Mouse (Mus musculus) kidney, embryonic 15.5 days (tissue): ENCODE results near the gene Tmem63b. TPM values are rescaled to one million over a fixed set of nuclear protein-coding genes. Genes with fewer than 3 reads are reported as not detected.
A peak's percentile ranks its signal among the peaks of the same experiment; 100 is the strongest.
"Not testable (repeated sequence)": the region's sequence is repeated elsewhere in the genome, so short reads cannot be mapped to it uniquely, and the experiment has no call there.

Experiments used
- ATAC-seq: fragments of 200-750 bp; cut with Nextera tagmentation; replicated peaks from 2 replicates; pipeline ENCODE4 v1.8.0; 2017; ENCODE audit warnings: moderate TSS enrichment; ENCODE audit not compliant: low FRiP score
- H3K27ac ChIP-seq: fragments of 300-500 bp; sonication (generic); 2 replicates; pipeline ENCODE4 v1.5.1; 2015; ENCODE audit warnings: mild to moderate bottlenecking, inconsistent platforms
- H3K27me3 ChIP-seq: fragments of 300-500 bp; sonication (generic); 2 replicates; pipeline ENCODE4 v1.6.1; 2015; ENCODE audit warnings: inconsistent platforms
- H3K36me3 ChIP-seq: fragments of 300-500 bp; sonication (generic); 2 replicates; pipeline ENCODE4 v1.6.1; 2015; ENCODE audit warnings: inconsistent platforms
- H3K4me1 ChIP-seq: fragments of 300-500 bp; sonication (generic); 2 replicates; pipeline ENCODE4 v1.6.1; 2015; ENCODE audit warnings: inconsistent platforms
- H3K4me2 ChIP-seq: fragments of 300-500 bp; sonication (generic); 2 replicates; pipeline ENCODE4 v1.6.1; 2015; ENCODE audit warnings: moderate library complexity, mild to moderate bottlenecking, inconsistent platforms
- H3K4me3 ChIP-seq: fragments of 300-500 bp; sonication (generic); replicated peaks from 2 replicates; pipeline ENCODE4 v1.5.1; 2015; ENCODE audit warnings: mild to moderate bottlenecking, inconsistent platforms
- H3K9ac ChIP-seq: fragments of 300-500 bp; sonication (generic); 2 replicates; pipeline ENCODE4 v1.6.1; 2015; ENCODE audit warnings: mild to moderate bottlenecking, inconsistent platforms
- H3K9me3 ChIP-seq: fragments of 300-500 bp; sonication (generic); replicated peaks from 2 replicates; pipeline ENCODE4 v1.6.1; 2016; ENCODE audit warnings: inconsistent platforms
- WGBS: fragments of 180-500 bp; shearing (Covaris S2); methylation state at CpG from one replicate; pipeline ENCODE4 v1.1.7; 2015; ENCODE audit warnings: mixed read lengths; 5-methylcytosine and 5-hydroxymethylcytosine counted together
- polyA plus RNA-seq: library from polyadenylated mRNA; unstranded; fragments of >200 nt; fragmentation: Nextera tagmentation; extraction: Ambion mirVana; gene quantifications from 2 replicates; pipeline ENCODE4 v1.2.1, GENCODE M21; 2015

Tmem63b gene
- polyA plus RNA-seq, 1 experiment from 2014 or later, result 39.4 TPM

DNA sequence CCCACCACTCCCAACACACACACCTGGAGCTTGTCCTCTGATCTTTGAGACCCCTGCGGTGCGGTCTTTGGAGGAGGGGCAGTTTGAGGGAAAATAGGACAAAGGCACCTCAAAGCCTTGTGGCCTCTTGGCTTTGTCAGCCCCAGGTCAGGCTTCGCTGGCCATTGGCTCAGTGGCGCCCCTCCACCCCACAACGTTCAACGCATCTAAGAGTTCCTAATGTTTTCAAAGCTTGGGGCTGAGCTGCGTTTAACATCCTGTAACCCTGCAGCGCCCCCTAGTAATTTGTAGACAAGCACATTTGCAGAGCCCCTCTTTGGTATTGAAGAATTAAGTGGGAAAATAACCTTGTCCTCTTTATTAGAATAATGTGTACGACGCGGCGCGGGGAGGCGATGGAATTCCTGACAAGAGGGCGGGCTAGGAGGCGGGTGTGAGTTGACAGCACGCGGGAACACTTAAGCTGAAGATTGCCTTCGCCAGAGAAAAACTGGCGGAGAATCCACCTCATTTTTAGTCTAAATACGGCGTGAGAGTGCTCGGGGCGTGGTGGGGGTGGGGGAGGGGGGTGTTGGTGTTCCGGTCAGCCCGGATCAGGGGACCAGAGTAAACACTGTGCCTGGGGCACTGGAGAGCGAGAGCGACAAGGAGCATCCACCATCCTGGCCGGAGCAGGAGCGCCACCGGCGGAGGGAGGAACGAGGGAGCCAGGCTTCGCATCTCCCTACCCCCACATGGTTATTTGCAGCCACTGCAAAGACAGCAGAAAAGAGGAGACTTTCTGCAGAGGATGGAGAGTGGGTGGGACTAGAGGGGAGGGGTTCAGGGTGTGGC lies 56.6 kb downstream of the Tmem63b start:
- H3K27ac ChIP-seq, result peak overlapping the region; percentile 81
- H3K36me3 ChIP-seq, result no peaks in the 10 kb centered on the region
- peak; percentile 68 for ATAC-seq
- peaks cover 31% of the 10 kb centered on the region for H3K4me1 ChIP-seq
- peak overlapping the region; percentile 55 for H3K9ac ChIP-seq
- H3K4me2 ChIP-seq, result peak overlapping the region; percentile 86
- peak overlapping the region; percentile 45 for H3K4me3 ChIP-seq
- 3% methylated on average over 34 of the region's 34 CpGs for WGBS
- H3K9me3 ChIP-seq, result no peaks in the 10 kb centered on the region
- H3K27me3 ChIP-seq, result no peaks in the 10 kb centered on the region

DNA sequence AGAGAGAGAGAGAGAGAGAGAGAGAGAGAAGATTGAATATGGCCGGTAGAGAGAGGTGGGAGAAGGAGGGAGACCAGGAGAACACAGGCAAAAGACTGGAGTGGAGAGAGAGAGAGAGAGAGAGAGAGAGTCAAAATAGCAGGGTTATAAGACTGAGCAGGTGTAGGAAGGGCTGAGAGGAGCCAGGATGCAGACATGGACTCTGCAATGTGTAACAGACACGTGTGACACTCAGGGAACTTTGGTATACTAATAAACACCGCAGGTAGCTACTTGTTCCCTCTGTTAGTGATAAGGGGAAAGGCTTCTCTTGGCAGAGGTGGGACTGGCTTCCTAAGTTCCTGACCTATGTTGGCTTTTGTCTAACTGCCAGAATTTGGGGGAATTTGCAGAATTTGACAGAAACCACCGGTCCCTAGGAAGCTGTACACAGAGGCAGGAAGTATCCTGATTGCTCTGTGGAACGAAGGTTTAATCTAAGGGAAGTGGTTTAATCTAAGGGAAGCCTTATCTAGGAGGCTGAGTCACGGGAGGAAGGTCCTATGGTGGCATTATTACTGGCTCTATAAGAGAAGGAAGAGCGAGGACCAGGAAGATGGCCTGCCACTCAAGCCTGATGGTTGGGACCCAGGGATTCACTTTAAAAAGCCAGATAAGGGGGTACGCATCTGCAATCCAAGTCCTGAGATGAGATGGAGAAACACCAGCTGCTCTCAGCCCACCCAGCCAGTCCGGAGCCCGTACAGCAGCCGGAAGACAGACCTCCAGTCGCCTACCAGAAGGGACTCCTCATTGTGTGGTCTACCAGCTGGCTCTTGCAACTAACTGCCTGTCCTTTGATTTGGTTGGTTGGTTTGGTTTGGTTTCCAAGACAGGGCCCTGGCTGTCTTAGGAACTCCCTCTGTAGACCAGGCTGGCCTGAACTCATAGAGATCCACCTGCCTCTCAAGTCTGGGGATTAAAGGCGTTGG lies 57.5 kb downstream of the Tmem63b start:
- WGBS, result 66% methylated on average over 13 of the region's 13 CpGs
- ATAC-seq, result peak; percentile 16; the same call in 1 of the 2 replicates
- Histone ChIP-seq H3K4me3 (no peak overlapping the region), H3K4me1 (peaks cover 31% of the 10 kb centered on the region), H3K27ac (peak overlapping the region; percentile 81), H3K27me3 (no peaks in the 10 kb centered on the region), H3K9ac (no peak overlapping the region; the same call in 1 of the 2 replicates), H3K9me3 (no peaks in the 10 kb centered on the region), H3K36me3 (no peaks in the 10 kb centered on the region), H3K4me2 (peak overlapping the region; percentile 86)

DNA sequence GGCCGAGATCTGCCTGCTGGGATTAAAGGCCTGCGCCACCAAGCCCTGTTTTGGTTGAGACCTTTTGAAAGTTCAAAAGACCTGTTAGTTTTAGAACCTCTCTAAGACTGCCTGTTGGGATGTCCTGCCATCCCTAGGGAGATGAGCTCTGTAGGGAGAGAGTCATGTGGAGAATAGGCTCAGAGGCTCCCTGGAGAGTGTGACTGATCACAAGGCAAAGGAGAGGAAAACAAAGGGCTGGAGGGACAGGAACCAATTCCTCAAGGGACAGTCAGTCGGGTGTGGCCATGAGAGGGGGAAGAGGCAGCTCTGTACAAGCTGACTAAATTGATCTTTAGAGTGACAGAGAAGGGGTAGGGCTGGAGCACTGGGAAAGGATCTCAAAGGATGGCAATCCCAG lies 58.5 kb downstream of the Tmem63b start:
- peaks cover 31% of the 10 kb centered on the region for H3K4me1 ChIP-seq
- H3K4me3 ChIP-seq, result no peak overlapping the region
- no peaks in the 10 kb centered on the region for H3K27me3 ChIP-seq
- 50% methylated on average over 3 of the region's 3 CpGs for WGBS
- no peak overlapping the region for H3K27ac ChIP-seq
- H3K36me3 ChIP-seq, result no peaks in the 10 kb centered on the region
- no peak overlapping the region for H3K9ac ChIP-seq
- no peak for ATAC-seq
- H3K9me3 ChIP-seq, result no peaks in the 10 kb centered on the region
- H3K4me2 ChIP-seq, result no peak overlapping the region

DNA sequence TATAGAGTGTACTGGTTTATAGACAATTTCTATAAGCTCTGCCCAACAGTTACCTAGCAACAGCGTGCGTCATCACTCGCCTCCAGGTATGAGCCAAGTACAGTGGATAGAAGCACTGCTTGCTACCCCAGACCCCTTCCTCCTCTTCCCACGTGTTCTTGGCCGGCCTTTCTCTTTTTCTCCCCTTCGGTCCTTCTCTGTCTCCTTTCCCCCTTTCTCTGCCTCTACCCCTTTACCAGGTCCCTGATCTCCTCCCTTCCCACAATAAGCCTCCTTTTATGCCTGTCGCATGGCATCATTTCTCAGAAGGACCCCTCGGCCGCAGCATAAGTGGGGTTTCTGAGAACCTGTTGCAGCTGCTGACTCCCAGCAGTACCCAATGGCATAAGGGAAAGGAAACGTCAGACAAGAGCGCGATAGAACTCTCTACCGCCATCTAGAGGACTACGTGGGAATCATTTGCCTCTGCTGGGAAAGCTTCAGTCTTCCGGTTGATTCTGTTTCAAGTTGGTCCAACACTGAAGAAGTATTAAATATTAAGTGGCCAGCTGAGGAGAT lies 60.0 kb downstream of the Tmem63b start:
- peak overlapping the region; percentile 46 for H3K4me2 ChIP-seq
- no peak for ATAC-seq
- no peak overlapping the region for H3K27ac ChIP-seq
- no peaks in the 10 kb centered on the region for H3K27me3 ChIP-seq
- no peaks in the 10 kb centered on the region for H3K9me3 ChIP-seq
- H3K9ac ChIP-seq, result no peak overlapping the region
- H3K36me3 ChIP-seq, result no peaks in the 10 kb centered on the region
- no peak overlapping the region for H3K4me3 ChIP-seq
- peaks cover 31% of the 10 kb centered on the region for H3K4me1 ChIP-seq
- 28% methylated on average over 15 of the region's 15 CpGs for WGBS

DNA sequence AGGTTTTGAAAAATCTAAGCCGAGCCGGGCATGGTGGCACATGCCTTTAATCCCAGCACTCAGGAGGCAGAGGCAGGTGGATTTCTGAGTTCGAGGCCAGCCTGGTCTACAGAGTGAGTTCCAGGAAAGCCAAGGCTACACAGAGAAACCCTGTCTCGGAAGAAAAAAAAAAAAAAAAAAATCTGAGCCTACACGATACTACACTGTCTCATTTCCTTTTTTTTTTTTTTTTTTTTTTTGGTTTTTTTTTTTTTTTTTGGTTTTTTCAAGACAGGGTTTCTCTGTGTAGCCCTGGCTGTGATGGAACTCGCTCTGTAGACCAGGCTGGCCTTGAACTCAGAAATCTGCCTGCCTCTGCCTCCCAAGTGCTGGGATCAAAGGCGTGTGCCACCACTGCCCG lies 63.3 kb downstream of the Tmem63b start:
- not testable (repeated sequence) for H3K36me3 ChIP-seq, H3K4me3 ChIP-seq, H3K9me3 ChIP-seq, H3K27ac ChIP-seq, ATAC-seq, H3K9ac ChIP-seq, H3K27me3 ChIP-seq, H3K4me2 ChIP-seq
- WGBS, result 90% methylated on average over 8 of the region's 8 CpGs
- H3K4me1 ChIP-seq, result peaks cover 27% of the 10 kb centered on the region

DNA sequence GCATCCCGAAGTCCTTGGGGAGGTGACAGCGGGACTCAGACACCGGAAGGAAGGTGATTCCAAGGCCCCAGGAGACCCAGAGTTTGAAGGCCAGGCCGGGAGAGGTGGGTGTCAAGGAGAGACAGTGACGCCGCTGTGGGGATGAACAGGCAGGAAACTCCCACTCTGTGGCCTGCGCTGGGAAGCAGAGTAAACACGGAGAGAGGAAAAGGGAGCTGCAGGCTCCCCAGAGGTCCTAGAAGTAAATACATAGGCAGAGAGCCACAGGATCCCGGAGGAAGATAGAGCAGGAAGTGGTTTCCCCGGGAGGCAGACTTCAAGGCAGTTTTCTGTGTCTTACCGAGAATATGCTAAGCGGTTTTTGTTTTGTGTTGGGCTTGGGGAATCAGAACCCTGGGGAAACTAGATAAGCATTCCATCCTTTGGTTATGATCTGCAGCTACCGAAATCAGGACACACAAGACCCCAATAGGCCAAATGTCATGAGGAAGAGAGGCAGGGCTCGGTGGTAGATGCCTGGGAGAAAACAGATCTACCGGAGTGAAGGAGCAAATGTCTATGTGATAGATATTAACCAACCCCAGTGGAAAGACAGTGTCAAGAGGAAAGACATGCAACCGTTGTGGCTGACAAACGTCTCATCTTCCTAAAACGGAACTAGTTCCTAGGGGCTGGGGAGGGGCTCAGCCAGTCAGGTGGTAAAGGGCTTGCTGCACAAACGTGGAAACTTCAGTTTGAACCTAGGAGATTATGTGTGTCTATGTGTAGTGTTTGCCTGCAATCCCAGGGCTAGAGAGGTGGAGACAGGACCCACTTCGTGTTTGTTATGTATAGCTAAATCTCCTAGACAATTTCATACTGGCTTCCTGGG lies 67.1 kb downstream of the Tmem63b start:
- Histone ChIP-seq H3K4me1 (peaks cover 18% of the 10 kb centered on the region), H3K27ac (peak overlapping the region; percentile 92), H3K36me3 (no peaks in the 10 kb centered on the region), H3K4me2 (peak overlapping the region; percentile 55), H3K9me3 (no peaks in the 10 kb centered on the region), H3K9ac (0 out of 2 replicates have a peak overlapping the region, but pooled peaks have one; percentile 17), H3K27me3 (no peaks in the 10 kb centered on the region), H3K4me3 (peak overlapping the region; percentile 27)
- peak; percentile 52; the same call in 1 of the 2 replicates for ATAC-seq
- WGBS, result 18% methylated on average over 20 of the region's 20 CpGs

DNA sequence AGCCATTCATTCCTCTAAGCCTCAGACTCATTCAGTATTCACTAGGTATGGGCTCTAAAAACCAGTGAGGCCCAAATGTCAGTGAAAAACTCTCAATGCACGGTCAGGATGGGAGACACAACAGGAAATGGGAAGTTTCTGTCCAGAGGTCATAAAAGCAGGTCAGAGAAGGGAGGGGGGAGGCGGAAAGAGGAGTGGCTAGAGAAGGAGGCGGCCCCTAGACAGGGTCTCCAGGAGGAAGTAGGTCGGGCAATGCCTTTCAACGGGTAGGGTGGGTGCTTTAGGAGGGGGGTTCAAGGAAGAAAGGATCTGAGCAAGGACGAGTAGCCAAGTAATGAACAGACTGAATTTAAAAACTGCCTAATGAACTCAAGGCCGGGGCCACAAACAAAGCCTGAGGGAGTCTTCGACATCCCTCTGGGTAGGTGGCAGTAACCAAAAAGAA lies 67.7 kb downstream of the Tmem63b start:
- Histone ChIP-seq H3K27me3 (no peaks in the 10 kb centered on the region), H3K27ac (peak overlapping the region; percentile 92), H3K4me1 (peaks cover 18% of the 10 kb centered on the region), H3K36me3 (no peaks in the 10 kb centered on the region), H3K4me2 (peak overlapping the region; percentile 55), H3K4me3 (peak overlapping the region; percentile 27), H3K9ac (0 out of 2 replicates have a peak overlapping the region, but pooled peaks have one; percentile 17), H3K9me3 (no peaks in the 10 kb centered on the region)
- ATAC-seq, result peak; percentile 83
- WGBS, result 17% methylated on average over 8 of the region's 8 CpGs

DNA sequence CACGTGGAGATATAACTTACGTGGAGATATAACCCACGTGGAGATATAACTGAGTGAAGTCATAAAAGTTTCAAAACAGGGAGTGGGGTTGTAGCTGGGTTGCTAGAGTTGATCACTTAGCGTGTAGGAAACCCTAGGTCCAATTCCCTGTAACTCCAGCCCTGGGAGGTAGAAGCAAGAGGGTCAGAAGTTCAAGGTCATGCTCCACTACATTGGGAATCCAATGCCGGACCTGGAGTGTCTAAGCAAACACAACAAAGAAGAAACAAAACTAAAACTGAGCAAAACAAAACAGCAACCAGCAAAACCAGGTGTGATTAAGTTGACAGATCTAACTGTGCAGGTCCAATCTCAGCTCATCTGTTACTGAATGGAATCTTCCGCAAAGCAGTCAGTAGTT lies 69.0 kb downstream of the Tmem63b start:
- Histone ChIP-seq H3K27ac (no peak overlapping the region), H3K27me3 (no peaks in the 10 kb centered on the region), H3K9ac (no peak overlapping the region), H3K4me1 (peaks cover 18% of the 10 kb centered on the region), H3K4me2 (no peak overlapping the region), H3K4me3 (no peak overlapping the region), H3K9me3 (no peaks in the 10 kb centered on the region), H3K36me3 (no peaks in the 10 kb centered on the region)
- ATAC-seq, result no peak
- WGBS, result 73% methylated on average over 6 of the region's 6 CpGs

DNA sequence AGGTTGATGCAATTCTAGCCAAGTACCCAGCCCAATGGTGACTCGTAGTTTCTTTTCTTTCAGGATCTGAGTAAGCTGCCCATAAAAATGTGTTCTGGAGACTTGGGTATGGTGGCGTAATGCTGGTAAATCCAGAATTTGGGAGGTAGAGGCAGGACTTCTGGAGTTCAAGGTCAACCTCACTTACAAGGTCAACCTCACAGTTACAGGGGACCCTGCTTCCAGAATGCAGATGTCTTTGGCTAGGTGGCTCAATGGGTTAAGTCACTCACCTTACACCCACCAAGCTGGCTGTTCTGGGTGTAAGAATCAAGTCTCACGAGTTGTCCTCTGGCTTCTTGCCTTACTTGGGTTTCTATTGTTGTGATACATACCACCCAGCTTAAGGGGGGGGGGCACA lies 70.0 kb downstream of the Tmem63b start:
- peaks cover 18% of the 10 kb centered on the region for H3K4me1 ChIP-seq
- no peak overlapping the region for H3K9ac ChIP-seq
- H3K4me3 ChIP-seq, result no peak overlapping the region
- H3K36me3 ChIP-seq, result no peaks in the 10 kb centered on the region
- ATAC-seq, result no peak
- H3K27me3 ChIP-seq, result no peaks in the 10 kb centered on the region
- no peaks in the 10 kb centered on the region for H3K9me3 ChIP-seq
- H3K4me2 ChIP-seq, result no peak overlapping the region
- no peak overlapping the region for H3K27ac ChIP-seq
- 84% methylated on average over 3 of the region's 3 CpGs for WGBS

DNA sequence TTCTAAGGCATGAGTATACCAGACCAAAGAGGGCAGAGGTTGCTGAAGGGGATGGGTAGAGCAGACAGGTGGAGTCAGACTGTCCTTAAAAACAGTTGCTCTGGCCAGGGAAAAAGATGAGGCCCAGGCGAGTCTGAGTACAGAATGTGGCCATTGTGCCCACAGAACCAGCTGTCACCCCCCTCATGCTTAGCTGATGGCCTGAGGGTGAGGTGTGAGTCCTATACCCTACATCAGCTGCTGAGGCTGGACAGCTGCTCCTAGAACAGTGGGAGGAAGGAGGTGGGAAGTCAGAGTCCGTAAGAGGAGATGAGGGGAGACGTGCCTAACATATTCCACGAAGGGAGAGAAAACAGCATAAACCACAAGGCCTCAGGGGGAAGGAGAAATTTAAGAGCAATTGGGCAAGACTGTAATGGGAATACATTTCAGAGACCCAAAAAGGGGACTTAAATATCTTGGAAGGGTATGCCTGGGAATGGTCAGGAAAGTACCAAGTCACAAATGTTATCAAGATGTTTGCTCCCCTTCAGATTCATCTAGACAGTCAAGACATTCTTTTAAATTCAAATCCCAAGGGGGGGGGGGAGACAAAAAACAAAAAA lies 70.6 kb downstream of the Tmem63b start:
- Histone ChIP-seq H3K4me3 (no peak overlapping the region), H3K27me3 (no peaks in the 10 kb centered on the region), H3K36me3 (no peaks in the 10 kb centered on the region), H3K4me2 (no peak overlapping the region), H3K4me1 (peaks cover 18% of the 10 kb centered on the region), H3K9me3 (no peaks in the 10 kb centered on the region), H3K27ac (no peak overlapping the region), H3K9ac (no peak overlapping the region)
- ATAC-seq, result no peak
- WGBS, result 31% methylated on average over 4 of the region's 4 CpGs

DNA sequence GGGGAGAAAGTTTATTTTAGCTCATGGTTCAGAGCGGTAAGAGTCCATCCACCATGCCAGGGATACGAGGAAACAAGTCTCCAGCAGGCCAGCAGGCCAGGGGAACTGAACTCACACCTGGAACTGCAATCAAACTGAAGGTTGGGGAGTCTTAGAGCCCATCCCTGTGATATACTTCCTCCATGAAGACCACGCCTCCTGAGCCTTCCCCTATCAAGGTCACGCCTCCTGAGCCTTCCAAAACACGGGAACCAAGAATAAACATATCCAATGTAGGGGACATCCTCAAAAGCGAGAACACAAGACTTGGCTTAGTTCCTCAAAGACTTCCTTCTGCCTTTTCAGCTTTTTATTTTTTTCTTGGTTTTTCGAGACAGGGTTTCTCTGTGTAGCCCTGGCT lies 73.8 kb downstream of the Tmem63b start:
- no peak overlapping the region for H3K9ac ChIP-seq
- H3K4me2 ChIP-seq, result no peak overlapping the region
- H3K27me3 ChIP-seq, result no peaks in the 10 kb centered on the region
- no peak overlapping the region for H3K4me3 ChIP-seq
- H3K27ac ChIP-seq, result no peak overlapping the region
- no peak for ATAC-seq
- no peaks in the 10 kb centered on the region for H3K36me3 ChIP-seq
- WGBS, result 79% methylated on average over 7 of the region's 7 CpGs
- H3K9me3 ChIP-seq, result no peaks in the 10 kb centered on the region
- peaks cover 8% of the 10 kb centered on the region for H3K4me1 ChIP-seq
